Mouse (Mus musculus) G1E (cell line): ENCODE measurements at regions not wholly inside any gene's neighbourhood (a gene's known extent, or its start where the extent isn't known, plus 50 kb on each side); places are given as distances from the start of the nearest gene placed in this dataset.

Source experiments
- CTCF ChIP-seq: IDR thresholded peaks from 2 replicates; pipeline ENCODE4 v1.5.1; 2012; ENCODE audit warnings: low read depth, low read length, inconsistent platforms, mixed read lengths
- GATA1 ChIP-seq: IDR thresholded peaks from 2 replicates; pipeline ENCODE4 v1.6.1; 2012; ENCODE audit warnings: borderline replicate concordance, low read length, inconsistent platforms, mixed read lengths
- GATA2 ChIP-seq: IDR thresholded peaks from 2 replicates; pipeline ENCODE4 v1.6.1; 2012; ENCODE audit warnings: low read depth, low read length, inconsistent platforms, borderline replicate concordance
- POLR2AphosphoS5 ChIP-seq: IDR thresholded peaks from 2 replicates; pipeline ENCODE4 v1.6.1; 2012; ENCODE audit warnings: low read depth, low read length, inconsistent platforms; ENCODE audit not compliant: insufficient replicate concordance
- TAL1 ChIP-seq: conservative IDR thresholded peaks from 2 replicates; pipeline ENCODE4 v1.6.1; 2012; ENCODE audit warnings: low read depth, low read length, inconsistent platforms, mixed read lengths

DNA sequence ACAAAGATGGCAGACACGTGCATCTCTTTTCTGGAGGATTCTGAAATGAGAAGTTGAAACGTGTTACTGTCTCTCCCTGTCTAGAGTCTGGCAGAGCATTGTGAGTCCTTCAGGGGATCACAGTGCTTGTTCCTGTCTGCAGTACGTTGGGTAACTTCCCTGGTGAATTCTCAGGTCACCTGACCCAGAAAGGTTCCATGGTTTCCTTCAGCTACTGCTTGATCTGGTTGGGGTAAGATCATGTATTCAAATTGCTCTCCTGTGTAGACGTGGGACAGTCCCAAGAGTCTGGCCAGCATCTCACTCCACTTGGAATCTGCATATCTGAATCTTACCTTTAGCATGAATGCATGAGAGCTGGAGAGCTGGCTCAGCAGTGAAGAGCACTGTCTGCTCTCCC lies 350.0 kb downstream of the Gpat3 start:
- TF ChIP-seq CTCF (no peak), GATA2 (no peak), GATA1 (no peak), POLR2AphosphoS5 (no peak), TAL1 (no peak)
